Mouse (Mus musculus): Measurements from ENCODE around the gene Frmpd2. TPM values are rescaled to one million over a fixed set of nuclear protein-coding genes. Genes with fewer than 3 reads are reported as not detected.
"Not testable (repeated sequence)": the region's sequence is repeated elsewhere in the genome, so short reads cannot be mapped to it uniquely, and the experiment has no call there.

The Frmpd2 gene
- polyA plus RNA-seq (2015; fragmentation: Nextera tagmentation; extraction: Ambion mirVana) = 0.81 and 1.1 TPM in 2 replicates

DNA sequence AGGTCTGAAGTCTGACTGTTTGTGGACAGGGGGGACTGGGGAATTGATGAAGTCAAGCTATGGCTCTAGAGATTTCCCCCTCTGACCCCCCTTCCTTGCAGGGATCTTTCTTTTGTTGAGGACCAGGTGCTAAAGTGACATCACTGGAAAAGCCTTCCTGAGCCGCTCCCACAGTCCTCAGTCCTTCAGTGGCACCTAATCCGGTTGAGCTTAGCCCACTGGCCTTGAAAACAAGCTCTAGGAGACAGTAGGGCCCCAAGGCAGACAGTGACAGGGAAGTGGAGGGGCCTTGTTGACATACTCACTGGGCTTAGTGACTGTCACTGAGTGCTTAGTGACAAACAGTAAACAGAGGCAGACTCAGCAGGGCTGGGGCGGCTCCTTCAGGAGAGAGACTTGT is at the start of gene Frmpd2:
Frmpd2 (plus strand) TSS at position 366 of the 400 bp plus-strand sequence.
- Histone ChIP-seq H3K36me3 (ENCODE audit: insufficient read depth, low read length) (no peaks in the 10 kb centered on the region), H3K27me3 (replicated peaks; ENCODE audit: insufficient read depth, low read length) (no peaks in the 10 kb centered on the region), H3K4me1 (ENCODE audit: insufficient read depth, low read depth, low read length) (no peaks in the 10 kb centered on the region), H3K9ac (replicated peaks; ENCODE audit: low read depth) (no peak within 1 kb of the TSS), H3K4me3 (ENCODE audit: low read depth, low read length) (no peak within 1 kb of the TSS), H3K9me3 (ENCODE audit: low read length) (no peaks in the 10 kb centered on the region), H3K4me2 (replicated peaks; ENCODE audit: low read depth, low read length) (no peak within 1 kb of the TSS), H3K27ac (ENCODE audit: low read length) (no peak within 1 kb of the TSS)
- DNase-seq (ENCODE audit: low spot score) (no peak), ATAC-seq (no peak)
- 34% methylated on average over 3 of the region's 3 CpGs for WGBS
- TF ChIP-seq CTCF (IDR thresholded peaks at IDR 0.05) = no peak
- no peak for TF ChIP-seq EP300 (IDR thresholded peaks at IDR 0.05)

DNA sequence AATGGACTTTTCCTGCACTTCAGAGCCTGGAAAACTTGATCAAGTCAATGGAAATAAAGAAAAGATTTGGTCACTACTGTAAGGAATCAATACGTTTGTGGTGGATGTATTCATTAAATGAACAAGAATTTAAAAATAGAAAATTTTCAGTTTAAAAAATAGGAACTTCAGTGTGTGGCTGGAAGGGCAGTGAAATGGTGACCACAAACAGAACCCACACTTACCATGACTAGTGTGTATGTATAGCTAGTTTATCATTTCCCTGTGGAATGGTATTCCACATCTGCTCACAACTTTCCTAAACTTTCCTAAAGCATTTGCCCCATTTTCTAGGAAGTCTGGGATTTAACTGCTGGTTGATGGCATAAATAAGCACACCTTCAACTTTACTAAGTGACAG is 48.5 kb upstream of the Frmpd2 start:
- TF ChIP-seq EP300 (IDR thresholded peaks at IDR 0.05) = no peak
- WGBS = 97% methylated on average over 1 of the region's 1 CpGs
- H3K4me3 ChIP-seq (ENCODE audit: low read depth, low read length) = no peak overlapping the region

DNA sequence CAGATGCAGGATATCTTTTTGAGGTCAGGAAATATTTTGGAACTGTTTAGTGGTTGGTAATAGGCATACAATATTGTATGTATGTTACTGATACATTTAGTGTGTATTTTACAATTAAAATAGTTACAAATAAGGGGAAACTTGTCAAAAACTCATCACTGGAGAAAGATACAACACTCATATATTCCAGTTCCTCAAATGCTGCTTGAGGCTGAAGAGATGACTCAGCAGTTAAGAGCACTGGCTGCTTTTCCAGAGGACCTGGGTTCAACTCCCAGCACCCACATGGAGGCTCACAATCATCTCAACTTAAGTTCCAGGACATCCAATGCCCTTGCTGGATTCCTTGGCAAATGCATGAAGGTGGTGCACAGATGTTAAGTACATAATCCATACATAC is 47.4 kb upstream of the Frmpd2 start:
- Histone ChIP-seq H3K27me3 (replicated peaks; ENCODE audit: insufficient read depth, low read length) (no peaks in the 10 kb centered on the region), H3K27ac (ENCODE audit: low read length) (no peak overlapping the region), H3K9ac (replicated peaks; ENCODE audit: low read depth) (no peak overlapping the region), H3K9me3 (ENCODE audit: low read length) (no peaks in the 10 kb centered on the region), H3K4me1 (ENCODE audit: insufficient read depth, low read depth, low read length) (no peaks in the 10 kb centered on the region), H3K36me3 (ENCODE audit: insufficient read depth, low read length) (no peaks in the 10 kb centered on the region), H3K4me3 (ENCODE audit: low read depth, low read length) (no peak overlapping the region), H3K4me2 (replicated peaks; ENCODE audit: low read depth, low read length) (no peak overlapping the region)
- DNase-seq (ENCODE audit: low spot score) (no peak), ATAC-seq (no peak)
- TF ChIP-seq CTCF (IDR thresholded peaks at IDR 0.05) = no peak
- TF ChIP-seq EP300 (IDR thresholded peaks at IDR 0.05) = no peak

More for the DNA sequence above, 48.5 kb upstream of the Frmpd2 start:
- Histone ChIP-seq H3K9me3 (ENCODE audit: low read length) (no peaks in the 10 kb centered on the region), H3K4me1 (ENCODE audit: insufficient read depth, low read depth, low read length) (no peaks in the 10 kb centered on the region), H3K4me2 (replicated peaks; ENCODE audit: low read depth, low read length) (no peak overlapping the region), H3K27me3 (replicated peaks; ENCODE audit: insufficient read depth, low read length) (no peaks in the 10 kb centered on the region), H3K27ac (ENCODE audit: low read length) (no peak overlapping the region), H3K9ac (replicated peaks; ENCODE audit: low read depth) (no peak overlapping the region), H3K36me3 (ENCODE audit: insufficient read depth, low read length) (no peaks in the 10 kb centered on the region)
- ATAC-seq = no peak
- no peak for DNase-seq (ENCODE audit: low spot score)

DNA sequence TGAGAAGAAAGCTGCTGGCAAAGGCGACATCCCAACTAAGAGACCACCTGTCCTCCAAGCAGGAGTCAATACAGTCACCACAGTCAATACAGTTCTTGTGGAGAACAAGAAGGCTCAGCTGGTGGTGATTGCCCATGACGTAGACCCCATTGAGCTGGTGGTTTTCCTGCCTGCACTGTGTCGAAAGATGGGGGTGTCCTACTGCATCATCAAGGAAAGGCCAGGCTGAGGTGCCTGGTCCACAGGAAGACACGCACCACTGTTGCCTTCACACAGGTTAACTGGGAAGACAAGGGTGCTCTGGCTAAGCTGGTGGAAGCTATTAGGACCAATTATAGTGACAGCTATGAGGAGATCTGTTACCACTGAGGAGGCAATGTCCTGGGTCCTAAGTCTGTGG is 39.0 kb upstream of the Frmpd2 start:
- WGBS = 94% methylated on average over 4 of the region's 4 CpGs

DNA sequence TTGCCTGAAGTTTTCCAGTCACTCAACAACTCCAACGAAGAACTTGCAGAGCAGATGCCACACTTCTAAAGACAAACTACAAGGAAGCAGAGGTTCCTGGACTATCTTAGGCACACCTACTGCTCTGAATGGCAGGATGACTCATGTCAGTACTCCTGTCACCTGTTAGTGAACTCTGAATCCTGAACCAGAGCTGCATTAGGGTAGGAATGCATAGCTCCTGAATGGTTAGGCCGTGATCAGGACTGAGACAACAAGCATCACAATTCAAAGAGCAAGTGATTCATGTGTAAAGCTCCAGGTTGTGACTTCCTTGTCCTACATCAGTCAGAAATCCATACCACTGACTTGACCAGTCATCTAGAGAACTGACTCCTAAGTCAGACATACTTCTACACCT is 27.7 kb upstream of the Frmpd2 start:
- no peak overlapping the region for H3K4me2 ChIP-seq (replicated peaks; ENCODE audit: low read depth, low read length)
- H3K27me3 ChIP-seq (replicated peaks; ENCODE audit: insufficient read depth, low read length) = no peaks in the 10 kb centered on the region
- no peak overlapping the region for H3K4me3 ChIP-seq (ENCODE audit: low read depth, low read length)
- no peaks in the 10 kb centered on the region for H3K36me3 ChIP-seq (ENCODE audit: insufficient read depth, low read length)
- TF ChIP-seq CTCF (IDR thresholded peaks at IDR 0.05) (no peak), EP300 (IDR thresholded peaks at IDR 0.05) (no peak)
- no peaks in the 10 kb centered on the region; the same call in 1 of the 2 replicates for H3K4me1 ChIP-seq (ENCODE audit: insufficient read depth, low read depth, low read length)
- H3K27ac ChIP-seq (ENCODE audit: low read length) = no peak overlapping the region
- no peaks in the 10 kb centered on the region for H3K9me3 ChIP-seq (ENCODE audit: low read length)
- no peak for DNase-seq (ENCODE audit: low spot score)
- ATAC-seq = no peak
- WGBS = 61% methylated on average over 2 of the region's 2 CpGs
- H3K9ac ChIP-seq (replicated peaks; ENCODE audit: low read depth) = no peak overlapping the region

More for the DNA sequence above, 39.0 kb upstream of the Frmpd2 start:
- H3K4me3 ChIP-seq (ENCODE audit: low read depth, low read length); ATAC-seq; H3K27me3 ChIP-seq (replicated peaks; ENCODE audit: insufficient read depth, low read length); H3K4me2 ChIP-seq (replicated peaks; ENCODE audit: low read depth, low read length); H3K27ac ChIP-seq (ENCODE audit: low read length); H3K9me3 ChIP-seq (ENCODE audit: low read length); H3K4me1 ChIP-seq (ENCODE audit: insufficient read depth, low read depth, low read length); DNase-seq (ENCODE audit: low spot score); H3K9ac ChIP-seq (replicated peaks; ENCODE audit: low read depth); H3K36me3 ChIP-seq (ENCODE audit: insufficient read depth, low read length): not testable (repeated sequence)

DNA sequence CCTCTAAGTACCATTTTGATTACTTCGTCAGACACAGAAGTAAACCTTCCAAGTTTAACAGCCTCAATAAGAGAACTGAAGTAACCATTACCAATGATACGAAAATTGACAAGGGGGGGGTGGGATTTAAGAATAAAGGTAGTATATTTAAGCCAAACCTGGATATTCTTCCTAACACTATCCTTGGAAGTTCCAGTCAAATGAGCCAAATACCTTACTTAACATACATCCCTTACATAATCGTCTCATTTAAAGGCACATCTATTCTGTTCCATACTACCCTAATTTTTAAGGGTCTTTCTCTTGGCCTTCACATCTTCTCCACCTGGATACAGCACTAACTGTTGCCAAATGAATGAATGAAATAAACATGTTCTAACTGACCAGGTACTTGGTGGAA is 25.5 kb upstream of the Frmpd2 start:
- no peak overlapping the region for H3K27ac ChIP-seq (ENCODE audit: low read length)
- H3K9me3 ChIP-seq (ENCODE audit: low read length) = no peaks in the 10 kb centered on the region
- no peaks in the 10 kb centered on the region for H3K36me3 ChIP-seq (ENCODE audit: insufficient read depth, low read length)
- no peaks in the 10 kb centered on the region; the same call in 1 of the 2 replicates for H3K4me1 ChIP-seq (ENCODE audit: insufficient read depth, low read depth, low read length)
- no peak for TF ChIP-seq EP300 (IDR thresholded peaks at IDR 0.05)
- TF ChIP-seq CTCF (IDR thresholded peaks at IDR 0.05) = no peak
- DNase-seq (ENCODE audit: low spot score) = peak; percentile 12
- 27% methylated on average over 3 of the region's 3 CpGs for WGBS
- no peaks in the 10 kb centered on the region for H3K27me3 ChIP-seq (replicated peaks; ENCODE audit: insufficient read depth, low read length)
- peak overlapping the region; percentile 69; the same call in 1 of the 2 replicates for H3K9ac ChIP-seq (replicated peaks; ENCODE audit: low read depth)
- peak overlapping the region; percentile 77 for H3K4me2 ChIP-seq (replicated peaks; ENCODE audit: low read depth, low read length)
- no peak for ATAC-seq
- H3K4me3 ChIP-seq (ENCODE audit: low read depth, low read length) = peak overlapping the region; percentile 94

DNA sequence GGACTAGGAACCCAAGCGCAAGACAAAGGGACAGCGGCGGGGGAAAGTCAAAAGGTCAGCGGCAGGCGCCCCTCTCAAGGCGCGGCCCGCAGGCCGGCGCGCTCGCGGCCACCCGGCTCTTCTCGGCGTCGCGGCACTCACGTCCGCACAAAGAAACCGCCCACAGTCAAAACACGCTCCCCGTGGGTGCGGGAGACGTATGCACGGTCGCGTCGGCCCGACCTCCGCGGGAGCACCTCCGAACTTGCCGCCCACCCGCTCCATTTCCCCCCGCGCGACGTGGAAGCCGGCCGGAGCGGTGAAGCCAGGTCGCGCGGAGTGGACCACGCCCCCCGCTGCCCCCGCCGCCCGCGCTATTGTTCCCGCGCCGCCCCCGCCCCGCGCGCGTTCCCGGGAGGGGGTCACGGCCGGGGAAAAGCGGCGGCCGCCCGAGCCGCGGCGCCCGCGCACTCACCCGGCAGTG is 24.9 kb upstream of the Frmpd2 start:
- no peaks in the 10 kb centered on the region for H3K36me3 ChIP-seq (ENCODE audit: insufficient read depth, low read length)
- no peaks in the 10 kb centered on the region for H3K27me3 ChIP-seq (replicated peaks; ENCODE audit: insufficient read depth, low read length)
- peak overlapping the region; percentile 94 for H3K4me3 ChIP-seq (ENCODE audit: low read depth, low read length)
- no peak for TF ChIP-seq CTCF (IDR thresholded peaks at IDR 0.05)
- no peak for TF ChIP-seq EP300 (IDR thresholded peaks at IDR 0.05)
- ATAC-seq = peak; percentile 67
- no peaks in the 10 kb centered on the region for H3K9me3 ChIP-seq (ENCODE audit: low read length)
- H3K27ac ChIP-seq (ENCODE audit: low read length) = peak overlapping the region; percentile 84
- 0% methylated on average over 31 of the region's 72 CpGs for WGBS
- peak overlapping the region; percentile 77 for H3K4me2 ChIP-seq (replicated peaks; ENCODE audit: low read depth, low read length)
- H3K9ac ChIP-seq (replicated peaks; ENCODE audit: low read depth) = peak overlapping the region; percentile 69
- DNase-seq (ENCODE audit: low spot score) = peak; percentile 49
- no peaks in the 10 kb centered on the region; the same call in 1 of the 2 replicates for H3K4me1 ChIP-seq (ENCODE audit: insufficient read depth, low read depth, low read length)
